Mouse (Mus musculus) spleen, adult 2 months (tissue): ENCODE data around the gene Capn10. TPM values are rescaled to one million over a fixed set of nuclear protein-coding genes. Genes with fewer than 3 reads are reported as not detected.

Source experiments
- DNase-seq, 2 experiments: peaks; one replicate each; pipeline versions ENCODE4 v3.0.0 to v3.0.0-alpha.2; 2012 to 2021; ENCODE audit warnings: low spot score in 2 of 2, low read depth in 1 of 2
- H3K27ac ChIP-seq: fragments of 200-500 bp; 2 replicates; pipeline ENCODE4 v1.5.1; 2012; ENCODE audit warnings: low read length, inconsistent platforms; ENCODE audit not compliant: insufficient read depth
- H3K27me3 ChIP-seq: fragments of 200-500 bp; 2 replicates; pipeline ENCODE4 v1.6.1; 2012; ENCODE audit warnings: mild to moderate bottlenecking, moderate library complexity, low read length, inconsistent platforms; ENCODE audit not compliant: control insufficient read depth, insufficient read depth
- H3K36me3 ChIP-seq: fragments of 200-500 bp; 2 replicates; pipeline ENCODE4 v1.6.1; 2012; ENCODE audit warnings: mild to moderate bottlenecking, low read length, inconsistent platforms; ENCODE audit not compliant: control insufficient read depth, insufficient read depth
- H3K4me1 ChIP-seq: fragments of 200-500 bp; 2 replicates; pipeline ENCODE4 v1.6.1; 2011; ENCODE audit warnings: inconsistent platforms; ENCODE audit not compliant: control insufficient read depth, insufficient read depth, insufficient read length
- H3K4me3 ChIP-seq: fragments of 200-500 bp; 2 replicates; pipeline ENCODE4 v1.5.1; 2011; ENCODE audit warnings: mild to moderate bottlenecking, inconsistent platforms; ENCODE audit not compliant: insufficient read depth, insufficient read length; ENCODE audit errors: extremely low read depth
- CTCF ChIP-seq: fragments of 200-500 bp; IDR thresholded peaks from 2 replicates; pipeline ENCODE4 v1.5.1; 2011; ENCODE audit warnings: mild to moderate bottlenecking, inconsistent platforms; ENCODE audit not compliant: insufficient read depth, insufficient read length, insufficient replicate concordance; ENCODE audit errors: extremely low read depth
- POLR2A ChIP-seq: fragments of 200-500 bp; IDR thresholded peaks from 2 replicates; pipeline ENCODE4 v1.6.1; 2011; ENCODE audit warnings: low read depth, low read length, inconsistent platforms
- WGBS: fragments of 180-500 bp; shearing (Covaris S2); methylation state at CpG from one replicate; pipeline ENCODE4 v1.1.7; 2018; 5-methylcytosine and 5-hydroxymethylcytosine counted together
- polyA plus RNA-seq: library from polyadenylated mRNA; depleted of rRNA; stranded (reverse); fragments of >200 nt; gene quantifications from 2 replicates; pipeline ENCODE4 v1.2.3, GENCODE M21; 2012

The Capn10 gene
- polyA plus RNA-seq, 1 experiment, result 14.3 TPM

DNA sequence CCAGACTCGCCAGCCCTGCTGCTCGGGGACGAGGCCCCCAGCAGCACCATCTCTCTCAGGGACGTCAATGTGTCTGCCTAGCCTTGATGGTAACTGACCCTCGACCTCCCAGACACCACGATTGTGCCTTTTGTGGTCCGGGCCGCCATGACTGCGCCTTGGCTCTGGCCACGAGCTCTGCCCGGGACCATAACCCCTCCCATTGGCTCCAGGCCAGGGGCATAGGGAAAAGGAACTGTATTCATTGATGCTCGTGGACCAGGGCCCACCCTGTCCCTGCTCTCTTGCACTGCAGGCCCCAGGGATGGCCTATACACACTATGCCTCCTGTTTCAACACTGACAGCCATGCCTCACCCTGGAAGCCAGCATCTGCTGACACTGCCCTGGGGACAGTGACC lies 14.4 kb upstream of the Capn10 start:
- Histone ChIP-seq H3K4me3 (no peak overlapping the region), H3K4me1 (no peaks in the 10 kb centered on the region), H3K27me3 (no peaks in the 10 kb centered on the region), H3K36me3 (peaks cover 42% of the 10 kb centered on the region), H3K27ac (no peak overlapping the region)
- TF ChIP-seq CTCF (no peak), POLR2A (no peak)
- DNase-seq, result no peak
- 86% methylated on average over 12 of the region's 12 CpGs for WGBS

DNA sequence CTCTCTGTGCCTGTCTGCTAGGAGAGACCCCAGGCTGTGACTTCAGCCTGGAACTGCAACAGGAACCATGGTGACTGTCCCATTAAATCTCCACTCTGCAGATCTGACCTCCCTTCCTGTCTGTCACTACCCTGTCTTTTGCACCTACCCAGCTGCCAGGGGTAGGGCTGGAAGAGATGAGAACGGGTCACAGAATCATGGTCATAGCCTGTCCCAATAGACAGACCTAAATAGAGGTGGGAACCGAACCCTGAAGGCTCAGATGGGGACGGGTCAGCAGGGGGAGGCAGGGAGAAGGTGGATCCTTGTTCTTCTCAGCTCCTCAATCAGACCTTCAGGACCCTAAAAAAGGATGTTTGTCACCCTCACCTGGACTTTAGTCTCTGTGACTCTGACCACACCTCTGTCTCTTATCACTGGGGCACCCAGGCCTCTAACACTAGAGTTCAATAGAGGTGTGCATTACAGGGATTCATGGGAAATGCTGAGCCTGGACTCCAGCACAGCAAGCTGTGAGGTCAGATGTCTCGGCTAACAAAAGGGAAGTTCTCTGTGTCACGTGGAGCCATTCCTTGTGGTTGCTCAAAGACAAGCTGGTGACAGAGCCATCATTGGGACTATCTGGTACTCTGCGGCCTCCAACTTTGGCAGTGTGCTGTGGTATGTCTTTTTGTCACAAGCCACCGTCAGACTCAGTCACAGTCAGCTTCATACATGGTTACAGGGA lies 13.5 kb upstream of the Capn10 start:
- no peak for DNase-seq
- TF ChIP-seq CTCF (no peak), POLR2A (no peak)
- H3K4me3 ChIP-seq, result no peak overlapping the region
- WGBS, result 59% methylated on average over 7 of the region's 7 CpGs
- no peaks in the 10 kb centered on the region for H3K4me1 ChIP-seq
- no peaks in the 10 kb centered on the region for H3K27me3 ChIP-seq
- no peak overlapping the region for H3K27ac ChIP-seq
- peaks cover 38% of the 10 kb centered on the region for H3K36me3 ChIP-seq

DNA sequence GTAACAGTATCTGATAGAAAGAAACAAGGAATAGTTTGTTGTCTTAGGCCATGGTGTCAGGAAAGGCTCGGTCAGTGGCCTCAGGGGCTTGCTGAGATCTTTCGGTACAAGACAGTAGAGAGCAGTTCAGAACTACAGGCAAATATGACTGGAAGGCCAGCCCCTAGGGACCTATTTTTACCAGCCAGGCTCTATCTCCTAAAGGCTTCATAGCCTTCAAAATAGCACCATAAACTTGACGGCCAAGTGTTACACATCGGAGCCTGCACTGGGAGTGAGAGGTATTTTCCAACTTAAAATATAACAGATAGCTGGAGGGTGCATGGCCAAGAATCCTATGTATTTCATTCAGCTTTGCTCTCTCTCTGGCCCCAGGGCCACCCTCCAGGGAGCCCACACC lies 12.7 kb upstream of the Capn10 start:
- DNase-seq, result no peak
- Histone ChIP-seq H3K27me3 (no peaks in the 10 kb centered on the region), H3K27ac (no peak overlapping the region), H3K4me3 (no peak overlapping the region), H3K4me1 (no peaks in the 10 kb centered on the region), H3K36me3 (peaks cover 36% of the 10 kb centered on the region)
- 96% methylated on average over 4 of the region's 4 CpGs for WGBS
- TF ChIP-seq POLR2A (no peak), CTCF (no peak)

DNA sequence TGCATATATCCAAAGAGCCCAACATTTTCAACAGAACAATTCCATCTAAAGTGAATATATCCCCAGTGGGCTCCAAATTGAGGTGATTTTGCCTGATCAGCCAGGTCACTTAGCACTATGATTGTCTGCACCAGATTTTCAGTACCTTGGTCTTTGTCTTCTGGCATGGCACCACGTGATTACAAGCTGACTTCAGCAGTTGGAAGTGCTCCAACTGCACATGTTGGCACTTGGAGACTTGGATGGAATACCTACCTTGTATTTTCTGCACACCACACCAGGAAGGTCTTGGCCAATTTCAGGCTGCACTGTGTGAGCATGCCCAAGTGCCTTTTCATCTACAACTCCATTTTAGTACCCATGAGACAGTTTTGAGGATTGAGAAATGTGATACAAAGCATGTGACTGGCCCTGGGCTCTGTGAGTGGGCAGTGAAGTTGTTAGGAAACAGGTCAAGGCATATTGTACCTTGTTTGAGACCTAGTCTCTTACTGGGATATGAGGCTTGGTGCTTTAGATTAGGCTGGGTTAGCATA lies 3.9 kb upstream of the Capn10 start:
- TF ChIP-seq CTCF, result no peak
- TF ChIP-seq POLR2A, result no peak
- no peak for DNase-seq
- Histone ChIP-seq H3K4me3 (no peak overlapping the region), H3K27me3 (no peaks in the 10 kb centered on the region), H3K4me1 (no peaks in the 10 kb centered on the region; the same call in 1 of the 2 replicates), H3K27ac (no peak overlapping the region), H3K36me3 (no peaks in the 10 kb centered on the region)
- WGBS, result 26% methylated on average over 1 of the region's 1 CpGs

DNA sequence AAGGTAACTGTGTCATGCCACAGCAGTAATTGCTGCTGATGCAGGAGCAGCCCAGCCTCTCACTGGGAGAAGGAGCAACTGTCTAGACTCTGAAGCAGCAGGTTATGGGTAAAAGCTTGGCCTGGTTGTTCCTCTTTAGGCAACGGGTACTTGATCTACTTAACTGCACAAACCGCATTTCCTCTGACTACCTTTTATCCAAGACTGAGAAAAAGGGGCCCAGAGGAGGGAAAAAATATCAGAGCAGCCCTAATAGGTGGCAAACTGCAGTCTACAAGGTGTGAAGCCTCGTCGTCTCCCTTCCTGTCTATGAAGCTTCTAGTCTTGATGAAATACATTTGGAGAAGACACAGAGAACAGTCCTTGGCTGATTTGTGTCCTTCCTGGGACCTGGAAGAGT lies 565 bp upstream of the Capn10 start:
- H3K4me3 ChIP-seq, result peak overlapping the region; percentile 58
- TF ChIP-seq CTCF (no peak), POLR2A (no peak)
- WGBS, result 40% methylated on average over 4 of the region's 4 CpGs
- H3K36me3 ChIP-seq, result no peaks in the 10 kb centered on the region
- DNase-seq, result no peak
- H3K4me1 ChIP-seq, result no peaks in the 10 kb centered on the region; the same call in 1 of the 2 replicates
- peak overlapping the region; percentile 84 for H3K27ac ChIP-seq
- no peaks in the 10 kb centered on the region for H3K27me3 ChIP-seq

DNA sequence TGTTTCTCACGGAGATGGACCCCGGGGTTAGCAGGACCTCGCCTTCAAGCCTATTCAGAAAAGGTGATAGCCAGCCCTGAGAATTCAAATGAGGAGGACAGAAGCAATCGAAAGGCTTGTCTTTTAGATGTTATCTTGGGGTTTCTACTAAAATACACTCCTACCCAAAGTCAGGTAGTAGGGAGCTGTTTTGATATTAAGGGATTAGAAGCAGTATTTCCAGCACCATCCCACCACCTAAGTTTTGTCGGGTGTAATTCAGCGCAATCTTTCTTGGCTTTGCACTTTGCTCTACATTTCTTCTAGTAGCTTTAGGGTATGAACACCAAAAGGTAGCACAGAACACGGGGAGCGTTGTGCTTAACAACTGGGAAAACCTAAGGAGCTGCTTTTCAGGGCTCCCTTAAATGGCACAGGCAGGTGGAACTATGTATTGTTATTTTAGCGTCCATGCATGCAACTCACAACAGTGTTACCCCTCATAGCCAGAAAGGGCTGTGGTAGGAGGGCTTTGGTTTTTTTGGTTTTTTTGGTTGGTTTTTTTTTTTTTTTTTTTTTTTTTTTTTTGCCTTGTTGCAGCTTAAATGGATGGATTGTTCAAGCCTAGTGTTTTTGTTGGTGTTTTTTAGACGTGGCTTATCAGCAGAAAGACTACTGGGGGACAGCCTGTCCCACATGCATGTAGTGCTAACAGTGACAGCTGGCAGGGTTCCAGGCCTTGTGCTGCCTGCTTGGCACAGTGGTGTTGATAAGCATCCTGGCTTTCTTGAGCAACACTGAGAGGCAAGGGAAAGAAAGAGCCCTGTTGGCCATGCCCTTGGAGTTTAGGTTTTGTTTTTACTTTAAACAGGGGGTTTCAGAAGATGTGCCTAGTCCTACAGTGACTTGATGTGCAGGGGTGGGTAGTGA lies 1.1 kb downstream of the Capn10 start:
- no peak for TF ChIP-seq CTCF
- TF ChIP-seq POLR2A, result no peak
- no peaks in the 10 kb centered on the region; the same call in 1 of the 2 replicates for H3K4me1 ChIP-seq
- no peaks in the 10 kb centered on the region for H3K27me3 ChIP-seq
- WGBS, result 14% methylated on average over 10 of the region's 10 CpGs
- peaks cover 6% of the 10 kb centered on the region; the same call in 1 of the 2 replicates for H3K36me3 ChIP-seq
- H3K27ac ChIP-seq, result peak overlapping the region; percentile 84
- H3K4me3 ChIP-seq, result peak overlapping the region; percentile 58
- DNase-seq, result no peak
